Mouse (Mus musculus): ENCODE measurements around the gene Tmem39a. TPM values are rescaled to one million over a fixed set of nuclear protein-coding genes. Genes with fewer than 3 reads are reported as not detected.

Tmem39a gene
- polyA plus RNA-seq, 2 experiments, result 146 to 309 TPM

DNA sequence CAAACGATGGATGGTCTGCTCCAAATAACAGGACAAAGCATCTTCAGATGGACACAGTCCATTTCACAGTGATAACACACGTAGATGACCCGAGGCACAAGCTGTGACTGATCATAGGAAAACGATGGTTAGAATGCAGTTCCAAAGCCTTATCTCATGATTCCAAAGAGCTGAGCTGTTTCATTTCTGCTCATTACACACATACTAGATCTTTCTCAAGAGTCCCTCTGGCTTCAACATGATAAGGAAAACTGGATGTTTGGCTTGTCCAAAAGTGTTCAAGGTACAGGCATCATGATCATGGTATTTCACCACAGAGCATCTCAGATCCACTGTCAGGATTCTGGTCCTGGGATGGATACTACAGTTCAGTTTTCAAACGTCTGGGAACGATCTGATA is 32.2 kb upstream of the Tmem39a start:
- WGBS, result 85% methylated on average over 6 of the region's 6 CpGs
- ATAC-seq (ENCODE audit: low FRiP score, low read depth), result no peak

DNA sequence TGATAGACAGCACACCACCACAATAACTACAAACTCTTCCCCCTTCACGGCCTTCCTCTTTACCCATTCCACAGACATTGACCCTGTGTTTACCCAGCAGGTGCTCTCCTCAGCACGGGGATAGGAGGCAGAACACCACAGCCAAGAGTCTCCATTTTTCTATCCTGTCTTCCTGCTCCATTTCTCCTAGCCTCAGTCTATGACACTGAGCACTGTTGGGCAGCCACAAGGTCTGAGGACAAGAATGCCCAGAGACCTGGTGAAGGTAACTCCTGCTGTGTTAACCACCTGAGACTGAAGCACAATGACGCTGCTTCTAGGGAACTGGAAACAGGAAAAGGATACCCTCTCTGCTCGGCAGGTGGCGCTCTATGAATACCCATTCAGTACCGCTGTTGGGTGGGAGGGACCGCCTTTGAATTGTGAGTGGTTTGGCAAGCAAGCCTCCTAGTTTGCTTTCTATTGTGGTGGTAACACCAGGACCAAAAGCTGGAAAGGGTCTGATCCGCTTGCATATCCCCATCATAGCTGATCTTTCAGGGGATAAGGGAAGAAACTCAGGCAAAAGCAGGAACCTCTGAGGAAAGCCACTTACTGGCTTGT is 21.9 kb upstream of the Tmem39a start:
- ATAC-seq (ENCODE audit: low FRiP score, low read depth), result no peak

More for the DNA sequence above, 32.2 kb upstream of the Tmem39a start:
- H3K4me2 ChIP-seq (replicated peaks; ENCODE audit: low read depth, low read length, severe bottlenecking), result no peak overlapping the region
- no peaks in the 10 kb centered on the region for H3K9me3 ChIP-seq (ENCODE audit: control insufficient read depth, low read length)
- peaks cover 62% of the 10 kb centered on the region for H3K36me3 ChIP-seq (ENCODE audit: control insufficient read depth, insufficient read depth, low read length)
- no peak overlapping the region for H3K27ac ChIP-seq (replicated peaks; ENCODE audit: low read depth, low read length)
- H3K9ac ChIP-seq (ENCODE audit: low read depth, low read length, severe bottlenecking), result no peak overlapping the region
- peaks cover 8% of the 10 kb centered on the region for H3K4me1 ChIP-seq (ENCODE audit: control insufficient read depth, insufficient read depth, low read length)
- no peak for TF ChIP-seq POLR2A (IDR thresholded peaks at IDR 0.05; ENCODE audit: borderline replicate concordance, extremely low read depth, insufficient read depth, insufficient read length)
- no peak overlapping the region for H3K4me3 ChIP-seq (replicated peaks; ENCODE audit: low read length)
- H3K27me3 ChIP-seq (ENCODE audit: control insufficient read depth, insufficient read depth, low read length), result no peaks in the 10 kb centered on the region
- DNase-seq (ENCODE audit: low spot score), result no peak

DNA sequence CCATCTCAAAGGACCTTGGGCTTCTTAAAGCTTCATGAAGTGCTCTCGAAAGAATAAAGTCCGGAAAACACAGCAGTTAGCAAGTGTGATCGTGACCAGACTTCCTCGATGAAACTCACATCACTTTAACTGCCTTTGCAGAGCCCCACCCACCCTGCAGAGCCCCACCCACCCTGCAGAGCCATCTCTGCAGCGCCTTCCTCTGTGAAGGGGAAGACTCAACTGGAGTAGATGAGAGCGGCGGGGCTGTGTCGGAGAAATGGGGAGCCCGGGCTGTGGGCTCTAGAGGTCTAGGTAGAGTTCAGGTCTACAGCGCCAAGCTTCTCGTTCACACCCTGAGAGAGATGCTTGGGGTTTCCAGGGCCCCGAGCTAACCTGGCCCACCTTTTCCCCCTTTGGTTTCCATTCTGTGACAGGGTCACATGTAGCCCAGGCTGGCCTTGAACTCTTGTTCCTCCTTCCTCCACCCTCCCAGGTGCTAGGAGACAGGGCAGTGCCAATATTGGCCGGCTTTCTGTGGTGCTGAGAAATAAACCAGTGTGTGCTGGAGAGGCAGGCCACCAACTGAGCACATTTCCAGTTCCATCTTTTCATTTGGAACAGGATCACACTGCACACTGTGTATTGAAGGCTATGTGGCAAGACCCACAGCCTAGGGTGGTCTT is 19.6 kb upstream of the Tmem39a start:
- Histone ChIP-seq H3K36me3 (ENCODE audit: control insufficient read depth, insufficient read depth, low read length) (peaks cover 66% of the 10 kb centered on the region), H3K9ac (ENCODE audit: low read depth, low read length, severe bottlenecking) (no peak overlapping the region), H3K4me3 (replicated peaks; ENCODE audit: low read length) (no peak overlapping the region), H3K4me1 (ENCODE audit: control insufficient read depth, insufficient read depth, low read length) (no peaks in the 10 kb centered on the region), H3K27ac (replicated peaks; ENCODE audit: low read depth, low read length) (no peak overlapping the region), H3K9me3 (ENCODE audit: control insufficient read depth, low read length) (no peaks in the 10 kb centered on the region), H3K4me2 (replicated peaks; ENCODE audit: low read depth, low read length, severe bottlenecking) (no peak overlapping the region), H3K27me3 (ENCODE audit: control insufficient read depth, insufficient read depth, low read length) (no peaks in the 10 kb centered on the region)
- 92% methylated on average over 12 of the region's 13 CpGs for WGBS
- TF ChIP-seq POLR2A (IDR thresholded peaks at IDR 0.05; ENCODE audit: borderline replicate concordance, extremely low read depth, insufficient read depth, insufficient read length), result no peak
- ATAC-seq (ENCODE audit: low FRiP score, low read depth), result no peak
- DNase-seq (ENCODE audit: low spot score), result no peak

More for the DNA sequence above, 21.9 kb upstream of the Tmem39a start:
- H3K27me3 ChIP-seq (ENCODE audit: control insufficient read depth, insufficient read depth, low read length), result no peaks in the 10 kb centered on the region
- no peak overlapping the region for H3K4me2 ChIP-seq (replicated peaks; ENCODE audit: low read depth, low read length, severe bottlenecking)
- no peak overlapping the region for H3K4me3 ChIP-seq (replicated peaks; ENCODE audit: low read length)
- H3K9me3 ChIP-seq (ENCODE audit: control insufficient read depth, low read length), result no peaks in the 10 kb centered on the region
- 56% methylated on average over 8 of the region's 8 CpGs for WGBS
- TF ChIP-seq POLR2A (IDR thresholded peaks at IDR 0.05; ENCODE audit: borderline replicate concordance, extremely low read depth, insufficient read depth, insufficient read length), result no peak
- H3K27ac ChIP-seq (replicated peaks; ENCODE audit: low read depth, low read length), result no peak overlapping the region
- peaks cover 66% of the 10 kb centered on the region for H3K36me3 ChIP-seq (ENCODE audit: control insufficient read depth, insufficient read depth, low read length)
- no peaks in the 10 kb centered on the region for H3K4me1 ChIP-seq (ENCODE audit: control insufficient read depth, insufficient read depth, low read length)
- peak; percentile 86 for DNase-seq (ENCODE audit: low spot score)
- no peak overlapping the region for H3K9ac ChIP-seq (ENCODE audit: low read depth, low read length, severe bottlenecking)

DNA sequence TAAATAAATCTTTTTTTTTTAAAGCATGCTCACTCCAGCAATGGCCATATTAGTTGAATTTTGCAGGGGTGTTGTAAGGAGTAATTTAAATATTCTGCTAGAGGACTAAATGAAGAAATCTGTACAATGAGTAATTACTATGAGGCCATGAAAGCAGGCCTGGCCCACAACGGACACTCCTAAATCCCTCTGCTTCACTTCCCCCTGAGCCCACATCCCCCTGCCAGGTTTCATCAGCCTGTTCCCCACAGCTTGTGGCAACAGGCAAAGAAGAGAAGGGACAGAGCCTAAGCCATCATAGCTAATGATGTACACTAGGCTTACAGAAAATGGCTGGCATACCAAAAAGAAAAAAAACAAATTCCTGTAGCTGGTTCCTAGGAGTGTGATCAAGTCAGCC is 10.5 kb upstream of the Tmem39a start:
- DNase-seq (ENCODE audit: low spot score) (no peak), ATAC-seq (ENCODE audit: low FRiP score, low read depth) (no peak)
- Histone ChIP-seq H3K4me2 (replicated peaks; ENCODE audit: low read depth, low read length, severe bottlenecking) (no peak overlapping the region), H3K36me3 (ENCODE audit: control insufficient read depth, insufficient read depth, low read length) (peaks cover 30% of the 10 kb centered on the region), H3K27ac (replicated peaks; ENCODE audit: low read depth, low read length) (no peak overlapping the region), H3K4me1 (ENCODE audit: control insufficient read depth, insufficient read depth, low read length) (peaks cover 11% of the 10 kb centered on the region), H3K9ac (ENCODE audit: low read depth, low read length, severe bottlenecking) (no peak overlapping the region), H3K27me3 (ENCODE audit: control insufficient read depth, insufficient read depth, low read length) (no peaks in the 10 kb centered on the region), H3K4me3 (replicated peaks; ENCODE audit: low read length) (no peak overlapping the region), H3K9me3 (ENCODE audit: control insufficient read depth, low read length) (no peaks in the 10 kb centered on the region)
- no peak for TF ChIP-seq POLR2A (IDR thresholded peaks at IDR 0.05; ENCODE audit: borderline replicate concordance, extremely low read depth, insufficient read depth, insufficient read length)
- WGBS, result 83% methylated on average over 1 of the region's 1 CpGs

DNA sequence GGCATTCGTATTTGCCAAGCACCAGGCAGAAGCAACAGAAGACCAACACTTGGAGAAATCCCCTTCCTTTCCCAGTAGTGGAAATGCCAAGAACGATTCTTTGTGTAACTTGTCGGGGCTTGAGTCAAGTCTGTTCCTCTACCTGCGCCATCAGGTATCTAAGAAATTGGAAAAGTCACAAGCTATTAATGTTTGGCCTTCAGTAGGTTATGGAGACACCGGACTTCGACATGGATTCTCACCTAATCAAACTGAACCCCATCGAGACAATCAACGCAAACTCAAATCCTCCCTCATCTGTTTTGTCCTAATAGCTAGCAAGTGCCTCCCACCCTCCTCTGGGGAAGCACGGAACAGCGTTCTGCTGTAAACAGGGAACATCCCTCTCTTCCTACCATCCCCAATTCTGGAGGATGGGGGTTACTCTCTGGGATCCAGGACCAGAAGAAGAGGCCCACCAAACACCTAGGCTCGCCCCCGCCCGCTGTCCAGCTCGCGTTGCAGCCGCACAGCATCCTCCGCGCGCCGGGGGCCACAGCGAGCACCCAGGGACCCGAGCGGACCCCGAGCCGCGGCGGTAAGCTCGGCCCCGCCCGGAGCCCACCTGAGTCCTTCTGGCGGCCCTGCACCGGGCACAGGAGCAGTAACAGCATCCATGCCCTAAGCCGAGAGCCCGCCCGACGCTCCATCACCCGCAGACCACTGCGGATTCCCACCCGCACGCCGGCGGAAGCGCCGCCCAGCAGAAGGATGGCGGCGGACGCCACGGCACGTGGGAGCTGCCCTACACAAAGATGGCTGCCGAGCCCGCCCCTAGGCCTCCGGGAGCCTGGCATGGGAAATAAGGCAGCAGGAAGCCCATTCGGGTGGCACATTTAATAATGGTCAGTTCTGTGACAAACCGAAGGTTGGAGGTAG is 8.8 kb upstream of the Tmem39a start, which contains the start of gene Poglut1:
Gene Poglut1, minus strand, starts transcription at position 780 of the 918 bp plus-strand sequence.
- no peak within 1 kb of the TSS for H3K27ac ChIP-seq (replicated peaks; ENCODE audit: low read depth, low read length)
- H3K4me1 ChIP-seq (ENCODE audit: control insufficient read depth, insufficient read depth, low read length), result peaks cover 11% of the 10 kb centered on the region
- DNase-seq (ENCODE audit: low spot score) (peak; percentile 75), ATAC-seq (ENCODE audit: low FRiP score, low read depth) (peak; percentile 94)
- H3K4me3 ChIP-seq (replicated peaks; ENCODE audit: low read length), result peak within 1 kb of the TSS; percentile 67
- peak; percentile 92; the same call in 1 of the 2 replicates for TF ChIP-seq POLR2A (IDR thresholded peaks at IDR 0.05; ENCODE audit: borderline replicate concordance, extremely low read depth, insufficient read depth, insufficient read length)
- H3K36me3 ChIP-seq (ENCODE audit: control insufficient read depth, insufficient read depth, low read length), result peaks cover 17% of the 10 kb centered on the region
- H3K4me2 ChIP-seq (replicated peaks; ENCODE audit: low read depth, low read length, severe bottlenecking), result peak within 1 kb of the TSS; percentile 55
- WGBS, result 2% methylated on average over 54 of the region's 54 CpGs
- no peaks in the 10 kb centered on the region for H3K27me3 ChIP-seq (ENCODE audit: control insufficient read depth, insufficient read depth, low read length)
- H3K9ac ChIP-seq (ENCODE audit: low read depth, low read length, severe bottlenecking), result peak within 1 kb of the TSS; percentile 81
- no peaks in the 10 kb centered on the region for H3K9me3 ChIP-seq (ENCODE audit: control insufficient read depth, low read length)
